Comparison of ENCODE assay signal across 8 mouse cellular contexts in the genomic region with DNA sequence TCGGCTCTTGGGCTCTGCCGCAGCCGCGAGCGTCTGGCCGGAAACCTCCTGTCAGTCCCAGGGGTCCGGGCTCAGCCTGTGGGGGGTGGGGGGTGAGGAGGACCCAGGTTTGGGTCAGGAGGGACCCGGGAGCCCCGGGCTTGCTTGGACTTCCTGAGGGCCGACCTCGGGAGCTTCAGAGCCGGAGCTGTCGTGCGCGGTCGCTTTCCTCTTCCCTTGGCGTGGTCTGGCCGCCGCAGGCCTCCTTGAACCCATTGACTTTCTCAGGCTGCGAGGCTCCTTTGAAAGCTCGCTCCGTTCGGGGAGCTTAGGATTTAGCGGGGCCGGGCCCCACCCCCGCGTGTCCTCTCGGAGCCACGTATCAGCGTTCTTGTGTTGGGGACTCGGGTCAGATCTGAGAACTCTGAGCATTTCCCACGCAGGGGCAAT. TPM values are rescaled to one million over a fixed set of nuclear protein-coding genes. Genes with fewer than 3 reads are reported as not detected.
A peak's percentile ranks its signal among the peaks of the same experiment; 100 is the strongest.
DNase-seq lines count a peak whose midpoint lies in the region; ATAC-seq and TF ChIP-seq lines count a peak whose summit lies in the region.

No protein-coding gene starts in this region.

- H3K27me3 ChIP-seq in MEL (ENCODE audit: control insufficient read depth in 1 of 2, insufficient read depth in 2 of 2, low read length in 2 of 2): peaks cover 3% of the 10 kb centered on the region in 2 experiments; a peak in 3 of 4 replicates
- 0 out of 2 replicates have a peak, but pooled peaks cover 7% of the 10 kb centered on the region for H3K27me3 ChIP-seq in limb, embryonic 15.5 days
- peaks cover 5% of the 10 kb centered on the region; the same call in 1 of the 2 replicates for H3K27me3 ChIP-seq in midbrain, postnatal 0 days (ENCODE audit: insufficient read depth, low read length)

- peak overlapping the region; percentile 92 for H3K9ac ChIP-seq in MEL (ENCODE audit: control insufficient read depth, low read depth, low read length, poor library complexity, severe bottlenecking)
- H3K9ac ChIP-seq in limb, embryonic 15.5 days: peak overlapping the region; percentile 98
- peak overlapping the region; percentile 96 for H3K9ac ChIP-seq in midbrain, postnatal 0 days (replicated peaks; ENCODE audit: low read length, poor library complexity, severe bottlenecking)

- TF ChIP-seq POLR2A in MEL (IDR thresholded peaks at IDR 0.05; ENCODE audit: control insufficient read depth in 1 of 2, insufficient read depth in 1 of 2, low read depth in 1 of 2, low read length in 2 of 2, poor library complexity in 1 of 2): 0 out of 4 replicates have a peak, but pooled peaks of 1 of the 2 experiments have one; percentile 8
- no peak for TF ChIP-seq POLR2A in cortical plate, adult 2 months (IDR thresholded peaks at IDR 0.05; ENCODE audit: extremely low read depth, insufficient read depth, low read length)

- peaks cover 45% of the 10 kb centered on the region for H3K79me2 ChIP-seq in MEL (ENCODE audit: control insufficient read depth, insufficient read depth, low read length, poor library complexity)

- no peaks in the 10 kb centered on the region for H3K9me3 ChIP-seq in MEL (replicated peaks; ENCODE audit: insufficient read depth, low read length)
- H3K9me3 ChIP-seq in limb, embryonic 15.5 days: no peaks in the 10 kb centered on the region
- no peaks in the 10 kb centered on the region for H3K9me3 ChIP-seq in midbrain, postnatal 0 days (ENCODE audit: low read length)

- peak in 1 of 2 experiments; percentile 15 for DNase-seq in layer of hippocampus, adult 2 months (ENCODE audit: low spot score in 2 of 2)
- DNase-seq in layer of hippocampus, adult 9-10 months (ENCODE audit: low spot score): no peak
- peak; percentile 62 for DNase-seq in MEL (ENCODE audit: low read depth, low spot score)
- peak; percentile 9 for DNase-seq in midbrain, postnatal 0 days (ENCODE audit: low spot score)
- peak; percentile 12 for DNase-seq in urinary bladder, postnatal 10 days (ENCODE audit: low spot score)

- peaks cover 2 to 17% of the 10 kb centered on the region in 2 experiments; a peak in 2 of 4 replicates for H3K4me1 ChIP-seq in MEL (ENCODE audit: control insufficient read depth in 1 of 2, insufficient read depth in 2 of 2, low read length in 2 of 2)
- H3K4me1 ChIP-seq in cortical plate, adult 2 months (ENCODE audit: control insufficient read depth, insufficient read depth, low read length): peaks cover 4% of the 10 kb centered on the region
- peaks cover 11% of the 10 kb centered on the region for H3K4me1 ChIP-seq in limb, embryonic 15.5 days
- H3K4me1 ChIP-seq in midbrain, postnatal 0 days (ENCODE audit: insufficient read depth, low read length): 0 out of 2 replicates have a peak, but pooled peaks cover 5% of the 10 kb centered on the region

- H3K4me2 ChIP-seq in limb, embryonic 15.5 days: peak overlapping the region; percentile 77
- H3K4me2 ChIP-seq in midbrain, postnatal 0 days (ENCODE audit: low read depth, low read length, poor library complexity, severe bottlenecking): peak overlapping the region; percentile 89

- no peak for TF ChIP-seq RAD21 in MEL (IDR thresholded peaks at IDR 0.05; ENCODE audit: low read depth, low read length)

- TF ChIP-seq EP300 in MEL (IDR thresholded peaks at IDR 0.05; ENCODE audit: low read depth in 1 of 2, low read length in 2 of 2): no peak

- peak overlapping the region; percentile 63 for H3K4me3 ChIP-seq in layer of hippocampus, adult 2 months
- peak overlapping the region; percentile 88 to 99 for H3K4me3 ChIP-seq in MEL (ENCODE audit: control insufficient read depth in 1 of 2, insufficient read depth in 1 of 2, low read depth in 2 of 2, low read length in 2 of 2)
- peak overlapping the region; percentile 96 for H3K4me3 ChIP-seq in cortical plate, adult 2 months (ENCODE audit: insufficient read depth, low read length)
- peak overlapping the region; percentile 99 for H3K4me3 ChIP-seq in limb, embryonic 15.5 days
- H3K4me3 ChIP-seq in midbrain, postnatal 0 days (ENCODE audit: low read depth, low read length): peak overlapping the region; percentile 96

- ATAC-seq in hematopoietic stem cell, adult 5-6 weeks (replicated peaks in 1 of 2; ENCODE audit: insufficient read depth in 1 of 2, low FRiP score in 2 of 2, low TSS enrichment in 1 of 2, low read depth in 1 of 2, poor library complexity in 2 of 2, severe bottlenecking in 2 of 2): peak; percentile 2 to 7; a peak in 2 of 4 replicates
- ATAC-seq in limb, embryonic 15.5 days (ENCODE audit: insufficient number of reproducible peaks, low FRiP score, low TSS enrichment, low read depth): peak; percentile 54; the same call in 1 of the 2 replicates
- ATAC-seq in midbrain, postnatal 0 days (ENCODE audit: low FRiP score): no peak; the same call in none of the 2 replicates

- H3K27ac ChIP-seq in layer of hippocampus, adult 2 months: peak overlapping the region; percentile 99
- H3K27ac ChIP-seq in MEL (ENCODE audit: control insufficient read depth, low read depth, low read length): peak overlapping the region; percentile 49
- H3K27ac ChIP-seq in cortical plate, adult 2 months (ENCODE audit: insufficient read depth, low read length): peak overlapping the region; percentile 94
- peak overlapping the region; percentile 99 for H3K27ac ChIP-seq in limb, embryonic 15.5 days
- peak overlapping the region; percentile 99 for H3K27ac ChIP-seq in midbrain, postnatal 0 days (ENCODE audit: low read depth, low read length)

- TF ChIP-seq CTCF in layer of hippocampus, adult 2 months (conservative IDR thresholded peaks at IDR 0.05): no peak
- TF ChIP-seq CTCF in MEL (IDR thresholded peaks at IDR 0.05 in 2 of 3, conservative IDR thresholded peaks at IDR 0.05 in 1 of 3; ENCODE audit: control insufficient read depth in 1 of 3, insufficient read depth in 1 of 3, low read depth in 2 of 3, low read length in 3 of 3, poor library complexity in 1 of 3, severe bottlenecking in 1 of 3): no peak
- no peak for TF ChIP-seq CTCF in cortical plate, adult 2 months (IDR thresholded peaks at IDR 0.05; ENCODE audit: extremely low read depth, insufficient read depth, low read length)
- TF ChIP-seq CTCF in midbrain, postnatal 0 days (IDR thresholded peaks at IDR 0.05): no peak

- under 1% methylated on average over 32 of the region's 32 CpGs for WGBS in limb, embryonic 15.5 days
- 0% methylated on average over 27 of the region's 32 CpGs for WGBS in midbrain, postnatal 0 days

- peaks cover 0 to 29% of the 10 kb centered on the region in 2 experiments; a peak in 2 of 4 replicates for H3K36me3 ChIP-seq in MEL (ENCODE audit: control insufficient read depth in 1 of 2, insufficient read depth in 2 of 2, low read length in 2 of 2)
- no peaks in the 10 kb centered on the region for H3K36me3 ChIP-seq in limb, embryonic 15.5 days
- H3K36me3 ChIP-seq in midbrain, postnatal 0 days (ENCODE audit: insufficient read depth, low read length): no peaks in the 10 kb centered on the region

TF ChIP-seq in MEL, 35 proteins besides CTCF, POLR2A, EP300 and RAD21:
- no peak for TF ChIP-seq TAL1 (IDR thresholded peaks at IDR 0.05; ENCODE audit: low read length)
- no peak for TF ChIP-seq NELFE (IDR thresholded peaks at IDR 0.05; ENCODE audit: low read depth, low read length)
- no peak for TF ChIP-seq GATA1 (IDR thresholded peaks at IDR 0.05; ENCODE audit: low read depth, low read length)
- TF ChIP-seq TCF12 (IDR thresholded peaks at IDR 0.05; ENCODE audit: low read depth, low read length): no peak
- TF ChIP-seq SMC3 (IDR thresholded peaks at IDR 0.05; ENCODE audit: low read depth, low read length): no peak
- no peak for TF ChIP-seq E2F4 (IDR thresholded peaks at IDR 0.05; ENCODE audit: borderline replicate concordance, low read depth, low read length)
- TF ChIP-seq ETS1 (IDR thresholded peaks at IDR 0.05; ENCODE audit: low read depth, low read length): no peak
- no peak for TF ChIP-seq UBTF (IDR thresholded peaks at IDR 0.05; ENCODE audit: borderline replicate concordance, insufficient read depth, low read depth, low read length)
- no peak for TF ChIP-seq POLR2AphosphoS5 (IDR thresholded peaks at IDR 0.05; ENCODE audit: borderline replicate concordance, low read depth, low read length)
- no peak for TF ChIP-seq MAZ (IDR thresholded peaks at IDR 0.05; ENCODE audit: low read depth, low read length)
- no peak for TF ChIP-seq NRF1 (IDR thresholded peaks at IDR 0.05; ENCODE audit: insufficient read depth, low read depth, low read length, poor library complexity, severe bottlenecking)
- TF ChIP-seq SIN3A (IDR thresholded peaks at IDR 0.05; ENCODE audit: low read length): no peak

RNA-seq across cellular contexts. Expression of a gene that starts 0.7 kb away (rescaled TPM):
- total RNA-seq in layer of hippocampus, adult 2 months (2021): 10 to 100 TPM; 84.1 to 92.2 TPM
- 33.7 and 34.6 TPM in 2 replicates for total RNA-seq in MEL (2012; rRNA removed)
- 100 to 1,000 TPM in 1 of 2 experiments, 10 to 100 TPM in 1; 46.6 to 456 TPM for polyA plus RNA-seq in MEL (2012; ENCODE audit: insufficient read depth in 1 of 2, insufficient read length in 2 of 2, low read depth in 1 of 2, low replicate concordance in 2 of 2, missing spikeins in 1 of 2)
- 68.4 and 68.9 TPM in 2 replicates for polyA plus RNA-seq in cortical plate, adult 2 months (2012; rRNA removed)
- 62.0 TPM in 2 replicates for total RNA-seq in hematopoietic stem cell, adult 5-6 weeks (2017)
- 33.0 and 38.1 TPM in 2 replicates for polyA plus RNA-seq in limb, embryonic 15.5 days (2015; fragmentation: Nextera tagmentation; extraction: Ambion mirVana)
- 74.4 and 94.0 TPM in 2 replicates for total RNA-seq in midbrain, postnatal 0 days (2014; rRNA removed)
- 32.8 and 40.2 TPM in 2 replicates for polyA plus RNA-seq in midbrain, postnatal 0 days (2015; fragmentation: Nextera tagmentation; extraction: Ambion mirVana)

RNA-seq across cellular contexts. Expression of a gene that starts 41.5 kb away (rescaled TPM):
- 10 to 100 TPM; 40.1 to 44.5 TPM for total RNA-seq in layer of hippocampus, adult 2 months (2021)
- total RNA-seq in MEL (2012; rRNA removed): 3.8 and 4.1 TPM in 2 replicates
- polyA plus RNA-seq in MEL (2012; ENCODE audit: insufficient read depth in 1 of 2, insufficient read length in 2 of 2, low read depth in 1 of 2, low replicate concordance in 2 of 2, missing spikeins in 1 of 2): 1 to 10 TPM in 1 of 2 experiments, not detected in 1; 9.5 TPM
- polyA plus RNA-seq in cortical plate, adult 2 months (2012; rRNA removed): 14.2 and 14.4 TPM in 2 replicates
- total RNA-seq in hematopoietic stem cell, adult 5-6 weeks (2017): 13.3 and 14.1 TPM in 2 replicates
- polyA plus RNA-seq in limb, embryonic 15.5 days (2015; fragmentation: Nextera tagmentation; extraction: Ambion mirVana): 6.4 and 7.6 TPM in 2 replicates
- total RNA-seq in midbrain, postnatal 0 days (2014; rRNA removed): 12.4 and 16.9 TPM in 2 replicates
- 1.8 and 3.9 TPM in 2 replicates for polyA plus RNA-seq in midbrain, postnatal 0 days (2015; fragmentation: Nextera tagmentation; extraction: Ambion mirVana)

Comparison
In these comparisons a context has a peak if more than half of its experiments do, and no peak if none do; other contexts are left out.
1. H3K27ac ChIP-seq: peak in every context shown above with its lines; median percentile 99 in layer of hippocampus, adult 2 months; 99 in limb, embryonic 15.5 days; 99 in midbrain, postnatal 0 days; 94 in cortical plate, adult 2 months; 49 in MEL.